Mouse (Mus musculus) liver, embryonic 13.5 days (tissue): ENCODE data around the gene Nme9. TPM values are rescaled to one million over a fixed set of nuclear protein-coding genes. Genes with fewer than 3 reads are reported as not detected.
A peak's percentile ranks its signal among the peaks of the same experiment; 100 is the strongest.

Source experiments
- ATAC-seq: fragments of 200-750 bp; cut with Nextera tagmentation; 2 replicates; pipeline ENCODE4 v1.8.0; 2017; ENCODE audit warnings: low read depth, mild to moderate bottlenecking, moderate number of reproducible peaks, moderate library complexity
- DNase-seq: peaks from one replicate; pipeline ENCODE4 v3.0.0; 2022
- H3K27ac ChIP-seq: fragments of 300-500 bp; sonication (generic); 2 replicates; pipeline ENCODE4 v1.5.1; 2015; ENCODE audit warnings: moderate library complexity, mild to moderate bottlenecking, inconsistent platforms
- H3K27me3 ChIP-seq: fragments of 300-500 bp; sonication (generic); 2 replicates; pipeline ENCODE4 v1.6.1; 2015; ENCODE audit warnings: mild to moderate bottlenecking, inconsistent platforms
- H3K36me3 ChIP-seq: fragments of 300-500 bp; sonication (generic); 2 replicates; pipeline ENCODE4 v1.6.1; 2015; ENCODE audit warnings: mild to moderate bottlenecking, inconsistent platforms
- H3K4me1 ChIP-seq: fragments of 300-500 bp; sonication (generic); replicated peaks from 2 replicates; pipeline ENCODE4 v1.6.1; 2015; ENCODE audit warnings: inconsistent platforms
- H3K4me2 ChIP-seq: fragments of 300-500 bp; sonication (generic); 2 replicates; pipeline ENCODE4 v1.6.1; 2015; ENCODE audit warnings: inconsistent platforms, mild to moderate bottlenecking, moderate library complexity
- H3K4me3 ChIP-seq: fragments of 300-500 bp; sonication (generic); replicated peaks from 2 replicates; pipeline ENCODE4 v1.5.1; 2015; ENCODE audit warnings: mild to moderate bottlenecking, inconsistent platforms
- H3K9ac ChIP-seq: fragments of 300-500 bp; sonication (generic); 2 replicates; pipeline ENCODE4 v1.6.1; 2015; ENCODE audit warnings: mild to moderate bottlenecking, inconsistent platforms
- H3K9me3 ChIP-seq: fragments of 300-500 bp; sonication (generic); replicated peaks from 2 replicates; pipeline ENCODE4 v1.6.1; 2016; ENCODE audit warnings: inconsistent platforms
- WGBS: fragments of 180-500 bp; shearing (Covaris S2); methylation state at CpG from one replicate; pipeline ENCODE4 v1.1.7; 2015; ENCODE audit not compliant: insufficient replicate concordance; 5-methylcytosine and 5-hydroxymethylcytosine counted together
- polyA plus RNA-seq: library from polyadenylated mRNA; unstranded; fragments of >200 nt; fragmentation: Nextera tagmentation; extraction: Ambion mirVana; gene quantifications from 2 replicates; pipeline ENCODE4 v1.2.1, GENCODE M21; 2015

The Nme9 gene
- polyA plus RNA-seq, 1 experiment from 2014 or later, result not detected

- ATAC-seq (peak; percentile 93), DNase-seq (peak; percentile 46)
- Histone ChIP-seq H3K4me1 (peaks cover 26% of the 10 kb centered on the region), H3K27me3 (no peaks in the 10 kb centered on the region), H3K27ac (peak overlapping the region; percentile 61), H3K36me3 (peaks cover 64% of the 10 kb centered on the region), H3K4me3 (no peak overlapping the region), H3K4me2 (peak overlapping the region; percentile 42), H3K9me3 (no peaks in the 10 kb centered on the region), H3K9ac (0 out of 2 replicates have a peak overlapping the region, but pooled peaks have one; percentile 27)
- 41% methylated on average over 4 of the region's 4 CpGs for WGBS
These were observed 33.9 kb downstream of the Nme9 start for GRCm38 (mm10) chr9:99485144-99485543.

- H3K4me1 ChIP-seq, result peaks cover 26% of the 10 kb centered on the region
- WGBS, result 76% methylated on average over 8 of the region's 8 CpGs
- no peak overlapping the region for H3K9ac ChIP-seq
- no peak for ATAC-seq
- no peak overlapping the region for H3K27ac ChIP-seq
- H3K9me3 ChIP-seq, result no peaks in the 10 kb centered on the region
- H3K27me3 ChIP-seq, result no peaks in the 10 kb centered on the region
- H3K36me3 ChIP-seq, result peaks cover 54% of the 10 kb centered on the region
- no peak for DNase-seq
- no peak overlapping the region for H3K4me3 ChIP-seq
- H3K4me2 ChIP-seq, result no peak overlapping the region
These were observed 35.9 kb downstream of the Nme9 start for GRCm38 (mm10) chr9:99487126-99487695.

- no peak overlapping the region for H3K27ac ChIP-seq
- 78% methylated on average over 3 of the region's 3 CpGs for WGBS
- H3K9me3 ChIP-seq, result no peaks in the 10 kb centered on the region
- peaks cover 53% of the 10 kb centered on the region for H3K36me3 ChIP-seq
- ATAC-seq (no peak), DNase-seq (no peak)
- peaks cover 26% of the 10 kb centered on the region for H3K4me1 ChIP-seq
- no peak overlapping the region for H3K9ac ChIP-seq
- H3K4me2 ChIP-seq, result no peak overlapping the region
- H3K4me3 ChIP-seq, result no peak overlapping the region
- H3K27me3 ChIP-seq, result no peaks in the 10 kb centered on the region
These were observed 36.6 kb downstream of the Nme9 start for GRCm38 (mm10) chr9:99487841-99488240.

GRCm38 (mm10) chr9:99491050-99491449, 39.8 kb downstream of the Nme9 start:
- no peak overlapping the region for H3K9ac ChIP-seq
- 90% methylated on average over 4 of the region's 4 CpGs for WGBS
- H3K4me1 ChIP-seq, result peaks cover 3% of the 10 kb centered on the region
- H3K4me2 ChIP-seq, result no peak overlapping the region
- DNase-seq (no peak), ATAC-seq (no peak)
- H3K9me3 ChIP-seq, result no peaks in the 10 kb centered on the region
- H3K27ac ChIP-seq, result no peak overlapping the region
- no peak overlapping the region for H3K4me3 ChIP-seq
- no peaks in the 10 kb centered on the region for H3K27me3 ChIP-seq
- H3K36me3 ChIP-seq, result peaks cover 60% of the 10 kb centered on the region

- no peak overlapping the region for H3K4me3 ChIP-seq
- H3K9me3 ChIP-seq, result no peaks in the 10 kb centered on the region
- no peak overlapping the region for H3K4me2 ChIP-seq
- 55% methylated on average over 10 of the region's 10 CpGs for WGBS
- H3K27me3 ChIP-seq, result no peaks in the 10 kb centered on the region
- H3K27ac ChIP-seq, result no peak overlapping the region
- ATAC-seq (no peak), DNase-seq (no peak)
- no peak overlapping the region for H3K9ac ChIP-seq
- no peaks in the 10 kb centered on the region for H3K4me1 ChIP-seq
- H3K36me3 ChIP-seq, result peaks cover 53% of the 10 kb centered on the region
These were observed 41.4 kb downstream of the Nme9 start for GRCm38 (mm10) chr9:99492634-99493200.

GRCm38 (mm10) chr9:99499336-99499735, 48.1 kb downstream of the Nme9 start:
- Histone ChIP-seq H3K4me1 (no peaks in the 10 kb centered on the region), H3K9me3 (no peaks in the 10 kb centered on the region), H3K9ac (no peak overlapping the region), H3K27ac (no peak overlapping the region), H3K27me3 (no peaks in the 10 kb centered on the region), H3K4me3 (no peak overlapping the region), H3K36me3 (peaks cover 33% of the 10 kb centered on the region), H3K4me2 (no peak overlapping the region)
- no peak for DNase-seq
- ATAC-seq, result no peak
- WGBS, result 85% methylated on average over 4 of the region's 4 CpGs

- ATAC-seq, result no peak
These were observed 54.6 kb downstream of the Nme9 start for GRCm38 (mm10) chr9:99505875-99506274.

More at GRCm38 (mm10) chr9:99505875-99506274, 54.6 kb downstream of the Nme9 start:
- Histone ChIP-seq H3K4me3 (no peak overlapping the region), H3K27me3 (no peaks in the 10 kb centered on the region), H3K36me3 (peaks cover 11% of the 10 kb centered on the region; the same call in 1 of the 2 replicates), H3K4me2 (no peak overlapping the region), H3K9ac (no peak overlapping the region), H3K4me1 (no peaks in the 10 kb centered on the region), H3K9me3 (no peaks in the 10 kb centered on the region), H3K27ac (no peak overlapping the region)
- WGBS, result 66% methylated on average over 7 of the region's 7 CpGs
- no peak for DNase-seq

Other genes starting within 250 kb of the Nme9 start
- not detected in 2 replicates for gene Faiml, start 214.2 kb upstream of the Nme9 start, polyA plus RNA-seq
- gene Cep70, start 208.1 kb upstream of the Nme9 start, polyA plus RNA-seq, result 30.1 and 36.5 TPM in 2 replicates
- gene Esyt3, start 92.9 kb upstream of the Nme9 start, polyA plus RNA-seq, result 0.03 and 0.14 TPM in 2 replicates
- gene Mras, start 14.1 kb upstream of the Nme9 start, polyA plus RNA-seq, result 3.2 and 5.5 TPM in 2 replicates
- gene Armc8, start 117.4 kb downstream of the Nme9 start, polyA plus RNA-seq, result 11.9 and 14.5 TPM in 2 replicates
- 24.6 and 28.8 TPM in 2 replicates for gene Dbr1, start 124.3 kb downstream of the Nme9 start, polyA plus RNA-seq
- not detected in 2 replicates for gene A4gnt, start 161.0 kb downstream of the Nme9 start, polyA plus RNA-seq
- 1.6 TPM in 2 replicates for gene Dzip1l, start 178.0 kb downstream of the Nme9 start, polyA plus RNA-seq